Mouse (Mus musculus) liver, embryonic 14.5 days (tissue): ENCODE results near the gene Eng.

Source experiments
- CTCF ChIP-seq: IDR thresholded peaks from 2 replicates; pipeline ENCODE4 v1.5.1; 2016; ENCODE audit warnings: antibody characterized with exemption, low read depth, control low read depth
- EP300 ChIP-seq: IDR thresholded peaks from 2 replicates; pipeline ENCODE4 v1.6.1; 2016; ENCODE audit warnings: antibody characterized with exemption, low read depth

DNA sequence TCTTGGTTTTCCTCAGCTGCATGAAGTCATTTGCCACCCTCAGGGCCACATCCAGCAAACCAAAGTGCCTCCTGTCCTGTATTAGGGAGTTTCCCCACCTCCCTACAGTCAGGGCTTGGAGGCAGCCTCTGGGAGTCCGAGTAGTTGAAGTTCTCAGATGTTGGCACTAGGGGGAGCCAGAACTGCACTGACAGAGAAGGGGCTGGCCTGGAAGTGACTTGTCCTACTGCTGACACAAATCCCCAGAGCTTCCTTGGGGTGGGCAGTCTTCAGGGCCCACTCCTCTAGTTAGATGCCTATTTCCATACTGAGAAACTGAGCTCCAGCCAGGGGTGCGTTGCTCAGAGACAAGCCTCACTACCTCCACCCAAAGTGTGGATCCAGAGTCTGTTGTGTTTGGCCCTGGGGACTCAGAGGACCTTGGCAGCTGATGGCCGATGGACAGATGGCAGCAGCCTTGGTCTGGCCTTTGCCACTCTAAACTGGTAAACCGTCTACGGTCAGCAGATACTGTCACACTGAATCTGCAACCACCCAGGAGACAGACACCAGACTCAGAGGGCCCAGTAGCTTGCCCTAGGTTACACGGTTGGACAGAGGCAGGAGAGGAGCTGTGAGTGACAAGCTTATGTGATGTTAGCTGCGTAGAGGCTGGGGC is 14.5 kb upstream of the Eng start:
- peak; percentile 96 for TF ChIP-seq CTCF
- TF ChIP-seq EP300: no peak
